Mouse (Mus musculus) liver, postnatal 0 days (tissue): ENCODE results near the gene Shisa5. TPM values are rescaled to one million over a fixed set of nuclear protein-coding genes. Genes with fewer than 3 reads are reported as not detected.

Experiments
- ATAC-seq: fragments of 200-750 bp; cut with Nextera tagmentation; 2 replicates; pipeline ENCODE4 v1.8.0; 2017; ENCODE audit warnings: mild to moderate bottlenecking, moderate library complexity
- DNase-seq: peaks from one replicate; pipeline ENCODE4 v3.0.0-alpha.2; 2016
- H3K27ac ChIP-seq: fragments of 300-500 bp; sonication (generic); 2 replicates; pipeline ENCODE4 v1.5.1; 2014; ENCODE audit warnings: antibody characterized with exemption, moderate library complexity, mild to moderate bottlenecking, low read depth
- H3K27me3 ChIP-seq: fragments of 300-500 bp; sonication (generic); 2 replicates; pipeline ENCODE4 v1.6.1; 2014; ENCODE audit warnings: low read length, control low read depth, mixed read lengths; ENCODE audit not compliant: insufficient read depth
- H3K36me3 ChIP-seq: fragments of 300-500 bp; sonication (generic); replicated peaks from 2 replicates; pipeline ENCODE4 v1.6.1; 2014; ENCODE audit warnings: mild to moderate bottlenecking, control low read depth, low read length, moderate library complexity, mixed read lengths; ENCODE audit not compliant: insufficient read depth
- H3K4me1 ChIP-seq: fragments of 300-500 bp; sonication (generic); 2 replicates; pipeline ENCODE4 v1.6.1; 2014; ENCODE audit warnings: antibody characterized with exemption, mild to moderate bottlenecking, control low read depth; ENCODE audit not compliant: insufficient read depth
- H3K4me2 ChIP-seq: fragments of 300-500 bp; sonication (generic); 2 replicates; pipeline ENCODE4 v1.6.1; 2014; ENCODE audit warnings: low read depth, mild to moderate bottlenecking, low read length, moderate library complexity, mixed read lengths
- H3K4me3 ChIP-seq: fragments of 300-500 bp; sonication (generic); 2 replicates; pipeline ENCODE4 v1.5.1; 2014; ENCODE audit warnings: low read depth, low read length
- H3K9ac ChIP-seq: fragments of 300-500 bp; sonication (generic); replicated peaks from 2 replicates; pipeline ENCODE4 v1.6.1; 2014; ENCODE audit warnings: mild to moderate bottlenecking, moderate library complexity
- H3K9me3 ChIP-seq: fragments of 300-500 bp; sonication (generic); 2 replicates; pipeline ENCODE4 v1.6.1; 2016; ENCODE audit warnings: mild to moderate bottlenecking, control low read depth, low read length, mixed read lengths
- CTCF ChIP-seq: sonication (generic); IDR thresholded peaks from 2 replicates; pipeline ENCODE4 v1.5.1; 2016; ENCODE audit warnings: antibody characterized with exemption, low read depth
- EP300 ChIP-seq: IDR thresholded peaks from 2 replicates; pipeline ENCODE4 v1.6.1; 2016; ENCODE audit warnings: antibody characterized with exemption, low read depth, mild to moderate bottlenecking
- WGBS: fragments of 180-500 bp; shearing (Covaris S2); extraction: QIAGEN DNeasy Blood & Tissue Kit; methylation state at CpG from one replicate; pipeline ENCODE4 v1.1.7; 2014; ENCODE audit not compliant: insufficient replicate concordance; 5-methylcytosine and 5-hydroxymethylcytosine counted together
- polyA plus RNA-seq: library from polyadenylated mRNA; unstranded; fragments of >200 nt; fragmentation: Nextera tagmentation; extraction: Ambion mirVana; gene quantifications from 2 replicates; pipeline ENCODE4 v1.2.1, GENCODE M21; 2015

Gene Shisa5
- polyA plus RNA-seq, 1 experiment from 2014 or later: 35.0 TPM

GRCm38 (mm10) chr9:109105648-109106047 lies 67.3 kb downstream of the Shisa5 start:
- Histone ChIP-seq H3K4me1 (no peaks in the 10 kb centered on the region), H3K4me3 (no peak overlapping the region), H3K9ac (no peak overlapping the region), H3K27ac (no peak overlapping the region), H3K27me3 (no peaks in the 10 kb centered on the region), H3K4me2 (no peak overlapping the region), H3K36me3 (peaks cover 7% of the 10 kb centered on the region), H3K9me3 (no peaks in the 10 kb centered on the region)
- no peak for ATAC-seq
- 68% methylated on average over 12 of the region's 12 CpGs for WGBS
- TF ChIP-seq EP300 (no peak), CTCF (no peak)
- no peak for DNase-seq

GRCm38 (mm10) chr9:109107341-109107740 lies 69.0 kb downstream of the Shisa5 start:
- H3K4me1 ChIP-seq: no peaks in the 10 kb centered on the region
- H3K4me2 ChIP-seq: no peak overlapping the region
- no peak overlapping the region for H3K9ac ChIP-seq
- no peaks in the 10 kb centered on the region for H3K9me3 ChIP-seq
- H3K36me3 ChIP-seq: peaks cover 17% of the 10 kb centered on the region
- no peak for TF ChIP-seq CTCF
- no peak for TF ChIP-seq EP300
- WGBS: 88% methylated on average over 5 of the region's 6 CpGs
- no peaks in the 10 kb centered on the region for H3K27me3 ChIP-seq
- H3K27ac ChIP-seq: no peak overlapping the region
- DNase-seq (no peak), ATAC-seq (no peak)
- H3K4me3 ChIP-seq: no peak overlapping the region

Other genes starting within 250 kb of the Shisa5 start
- 4.5 TPM in 2 replicates for gene Nckipsd, start 230.2 kb upstream of the Shisa5 start, polyA plus RNA-seq
- 0.09 and 0.23 TPM in 2 replicates for gene Celsr3, start 212.2 kb upstream of the Shisa5 start, polyA plus RNA-seq
- gene Slc26a6, start 185.3 kb upstream of the Shisa5 start, polyA plus RNA-seq: 2.4 TPM in 2 replicates
- gene Tmem89, start 123.9 kb upstream of the Shisa5 start, polyA plus RNA-seq: not detected in 2 replicates
- gene Uqcrc1, start 101.9 kb upstream of the Shisa5 start, polyA plus RNA-seq: 333 and 345 TPM in 2 replicates
- gene Col7a1, start 85.0 kb upstream of the Shisa5 start, polyA plus RNA-seq: 0.05 and 0.13 TPM in 2 replicates
- not detected in 2 replicates for gene Ucn2, start 52.6 kb upstream of the Shisa5 start, polyA plus RNA-seq
- 3.1 and 3.8 TPM in 2 replicates for gene Pfkfb4, start 46.8 kb upstream of the Shisa5 start, polyA plus RNA-seq
- 13.3 and 14.3 TPM in 2 replicates for gene Trex1, start 21.2 kb downstream of the Shisa5 start, polyA plus RNA-seq
- gene Atrip, start 35.6 kb downstream of the Shisa5 start, polyA plus RNA-seq: 6.1 and 6.7 TPM in 2 replicates
- gene Ccdc51, start 43.9 kb downstream of the Shisa5 start, polyA plus RNA-seq: 8.9 and 9.1 TPM in 2 replicates
- gene Tma7, start 44.0 kb downstream of the Shisa5 start, polyA plus RNA-seq: 283 and 284 TPM in 2 replicates
- 1.9 and 2.2 TPM in 2 replicates for gene Plxnb1, start 56.8 kb downstream of the Shisa5 start, polyA plus RNA-seq
- not detected in 2 replicates for gene Fbxw21, start 123.5 kb downstream of the Shisa5 start, polyA plus RNA-seq
- not detected in 2 replicates for gene Fbxw13, start 157.4 kb downstream of the Shisa5 start, polyA plus RNA-seq
- not detected in 2 replicates for gene Fbxw20, start 196.2 kb downstream of the Shisa5 start, polyA plus RNA-seq
- not detected in 2 replicates for gene Fbxw14, start 249.1 kb downstream of the Shisa5 start, polyA plus RNA-seq